Mouse (Mus musculus): ENCODE measurements at regions not wholly inside any gene's neighbourhood (a gene's known extent, or its start where the extent isn't known, plus 50 kb on each side); places are given as distances from the start of the nearest gene placed in this dataset.

DNA sequence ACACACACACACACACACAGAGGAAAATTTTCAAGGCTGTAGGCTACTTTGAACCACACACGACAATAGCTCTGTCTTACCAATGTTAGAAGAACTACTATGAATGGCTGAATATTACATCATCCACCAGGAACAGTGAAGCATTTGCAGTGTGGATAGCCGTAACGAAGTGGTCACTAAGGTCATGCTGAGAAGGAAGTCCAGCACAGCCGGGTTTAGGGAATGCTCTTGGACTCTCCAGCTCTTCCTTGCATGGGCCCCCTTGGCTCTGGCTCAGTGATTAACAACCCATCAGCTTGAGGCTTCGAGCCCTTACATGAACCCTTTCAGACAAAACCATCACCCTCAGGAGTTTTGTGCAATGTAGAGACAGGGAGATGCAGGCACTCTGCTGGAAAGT lies 245.3 kb downstream of the Adamts20 start:
- Histone ChIP-seq H3K4me3 (no peak overlapping the region), H3K27ac (no peak overlapping the region)
- no peak for DNase-seq (ENCODE audit: low spot score in 2 of 2)
- no peak for TF ChIP-seq CTCF (conservative IDR thresholded peaks at IDR 0.05)

GRCm38 (mm10) chr15:94216703-94217102 lies 248.5 kb downstream of the Adamts20 start:
- TF ChIP-seq CTCF (conservative IDR thresholded peaks at IDR 0.05): no peak
- Histone ChIP-seq H3K27ac (no peak overlapping the region), H3K4me3 (no peak overlapping the region)
- no peak for DNase-seq (ENCODE audit: low spot score in 2 of 2)

GRCm38 (mm10) chr15:94214440-94214839 lies 250.8 kb downstream of the Adamts20 start:
- Histone ChIP-seq H3K4me3 (no peak overlapping the region), H3K27ac (no peak overlapping the region)
- no peak for DNase-seq (ENCODE audit: low spot score in 2 of 2)
- TF ChIP-seq CTCF (conservative IDR thresholded peaks at IDR 0.05): no peak

- DNase-seq (ENCODE audit: low spot score in 2 of 2): no peak
- Histone ChIP-seq H3K27ac (no peak overlapping the region), H3K4me3 (no peak overlapping the region)
- TF ChIP-seq CTCF (conservative IDR thresholded peaks at IDR 0.05): peak; percentile 91
These were observed 251.8 kb downstream of the Adamts20 start for GRCm38 (mm10) chr15:94213393-94213792.

DNA sequence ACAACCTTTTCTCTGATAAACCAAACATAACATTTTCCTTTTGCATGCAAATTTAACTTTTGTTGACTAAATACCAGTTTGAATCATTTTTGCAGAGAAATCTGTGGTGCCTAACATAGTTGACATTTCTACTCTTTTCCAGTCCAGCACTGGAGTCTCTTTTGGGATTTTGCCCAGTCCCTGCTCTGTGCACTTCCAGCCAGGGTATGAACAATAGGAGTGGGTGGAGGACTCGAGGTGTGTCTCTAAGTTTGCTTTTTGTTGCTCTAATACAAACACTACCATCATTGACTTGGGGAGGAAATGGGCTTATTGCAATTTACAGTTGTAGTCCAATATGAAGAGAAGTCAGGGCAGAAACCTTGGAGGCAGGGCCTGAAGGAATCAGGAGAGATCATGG lies 256.7 kb downstream of the Adamts20 start:
- Histone ChIP-seq H3K4me3 (no peak overlapping the region), H3K27ac (no peak overlapping the region)
- no peak for TF ChIP-seq CTCF (conservative IDR thresholded peaks at IDR 0.05)
- no peak for DNase-seq (ENCODE audit: low spot score in 2 of 2)

DNA sequence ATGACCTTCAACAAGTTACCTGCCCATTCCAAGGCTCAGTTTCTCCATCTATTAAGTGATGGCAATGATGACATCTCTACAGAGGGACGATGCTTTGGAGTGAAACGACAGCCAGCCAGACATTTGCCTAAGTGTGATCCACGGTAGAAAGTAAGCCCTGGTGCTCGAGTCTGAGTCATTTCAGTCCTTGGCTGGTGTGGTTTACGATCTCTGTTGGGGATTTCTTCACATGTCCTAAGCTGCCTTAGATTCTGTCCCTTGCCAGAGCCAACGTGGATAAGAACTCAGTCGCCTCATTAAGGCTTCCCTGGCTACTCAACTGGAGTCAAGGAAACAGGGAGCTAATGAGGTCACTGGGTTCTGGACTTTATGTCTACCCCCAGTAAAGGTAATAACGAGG lies 258.8 kb downstream of the Adamts20 start:
- TF ChIP-seq CTCF (conservative IDR thresholded peaks at IDR 0.05): no peak
- H3K27ac ChIP-seq: no peak overlapping the region
- DNase-seq (ENCODE audit: low spot score in 2 of 2): no peak
- H3K4me3 ChIP-seq: no peak overlapping the region

GRCm38 (mm10) chr15:94205309-94205893 lies 259.8 kb downstream of the Adamts20 start:
- no peak for TF ChIP-seq CTCF (conservative IDR thresholded peaks at IDR 0.05)
- DNase-seq (ENCODE audit: low spot score in 2 of 2): no peak
- Histone ChIP-seq H3K4me3 (no peak overlapping the region), H3K27ac (no peak overlapping the region)

- DNase-seq (ENCODE audit: low spot score in 2 of 2): no peak
- H3K4me3 ChIP-seq: no peak overlapping the region
- H3K27ac ChIP-seq: no peak overlapping the region
- TF ChIP-seq CTCF (conservative IDR thresholded peaks at IDR 0.05): no peak
These were observed 275.1 kb downstream of the Adamts20 start for GRCm38 (mm10) chr15:94190081-94190488.

- H3K4me3 ChIP-seq: no peak overlapping the region
- no peak for TF ChIP-seq CTCF (conservative IDR thresholded peaks at IDR 0.05)
- no peak for DNase-seq (ENCODE audit: low spot score in 2 of 2)
- H3K27ac ChIP-seq: no peak overlapping the region
These were observed 277.6 kb downstream of the Adamts20 start for GRCm38 (mm10) chr15:94187588-94187987.

DNA sequence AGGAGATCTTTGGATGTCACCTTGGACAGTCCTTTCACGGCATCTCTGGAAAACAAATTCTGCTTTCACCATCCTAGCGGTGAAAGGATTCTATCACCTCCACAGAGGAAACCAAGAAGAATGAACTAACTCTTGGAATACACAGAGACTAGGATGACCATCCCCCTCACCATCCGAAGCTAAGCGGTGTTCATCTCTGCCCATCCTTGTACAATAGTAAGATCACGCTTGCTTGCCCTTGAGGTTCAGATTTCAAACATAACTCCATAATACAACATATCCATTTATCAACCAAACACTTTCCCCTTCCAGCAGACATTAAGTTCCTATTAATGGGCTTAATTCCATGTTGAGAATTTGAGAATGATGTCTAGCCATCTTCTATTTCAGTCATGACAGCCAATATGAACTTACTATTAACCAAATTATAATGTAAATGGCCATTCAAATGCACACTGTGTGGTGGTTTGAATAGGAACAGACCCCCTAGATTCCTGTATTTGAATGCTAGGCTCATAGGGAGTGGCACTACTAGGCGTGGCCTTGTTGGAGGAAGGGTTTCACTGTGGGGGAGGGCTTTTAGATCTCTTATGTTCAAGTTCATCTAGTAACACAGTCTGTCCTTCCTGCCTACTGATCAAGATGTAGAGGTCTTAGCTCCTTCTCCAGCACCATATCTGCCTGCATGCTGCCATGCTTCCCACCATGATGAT lies 281.4 kb downstream of the Adamts20 start:
- DNase-seq (ENCODE audit: low spot score in 2 of 2): no peak
- no peak for TF ChIP-seq CTCF (conservative IDR thresholded peaks at IDR 0.05)

GRCm38 (mm10) chr15:94174083-94174482 lies 291.1 kb downstream of the Adamts20 start:
- DNase-seq (ENCODE audit: low spot score in 2 of 2): no peak
- TF ChIP-seq CTCF (conservative IDR thresholded peaks at IDR 0.05): no peak
- no peak overlapping the region for H3K4me3 ChIP-seq
- H3K27ac ChIP-seq: no peak overlapping the region

More for the DNA sequence above, 281.4 kb downstream of the Adamts20 start:
- Histone ChIP-seq H3K4me3 (no peak overlapping the region), H3K27ac (no peak overlapping the region)

GRCm38 (mm10) chr15:94160806-94161205 lies 304.4 kb downstream of the Adamts20 start:
- Histone ChIP-seq H3K4me3 (no peak overlapping the region), H3K27ac (no peak overlapping the region)
- no peak for TF ChIP-seq CTCF (conservative IDR thresholded peaks at IDR 0.05)
- no peak for DNase-seq (ENCODE audit: low spot score in 2 of 2)

GRCm38 (mm10) chr15:94139534-94139958 lies 325.7 kb downstream of the Adamts20 start:
- TF ChIP-seq CTCF (conservative IDR thresholded peaks at IDR 0.05): no peak
- no peak overlapping the region for H3K4me3 ChIP-seq
- DNase-seq (ENCODE audit: low spot score in 2 of 2): no peak
- H3K27ac ChIP-seq: no peak overlapping the region

Data from layer of hippocampus, adult 2 months (tissue).